Mouse (Mus musculus): ENCODE measurements around the gene Bclaf3. TPM values are rescaled to one million over a fixed set of nuclear protein-coding genes. Genes with fewer than 3 reads are reported as not detected.
"Not testable (repeated sequence)": the region's sequence is repeated elsewhere in the genome, so short reads cannot be mapped to it uniquely, and the experiment has no call there.

The Bclaf3 gene
- total RNA-seq (2014; rRNA removed), result 9.9 and 15.4 TPM in 2 replicates
- polyA plus RNA-seq (2015; fragmentation: Nextera tagmentation; extraction: Ambion mirVana), result 14.4 and 15.7 TPM in 2 replicates

DNA sequence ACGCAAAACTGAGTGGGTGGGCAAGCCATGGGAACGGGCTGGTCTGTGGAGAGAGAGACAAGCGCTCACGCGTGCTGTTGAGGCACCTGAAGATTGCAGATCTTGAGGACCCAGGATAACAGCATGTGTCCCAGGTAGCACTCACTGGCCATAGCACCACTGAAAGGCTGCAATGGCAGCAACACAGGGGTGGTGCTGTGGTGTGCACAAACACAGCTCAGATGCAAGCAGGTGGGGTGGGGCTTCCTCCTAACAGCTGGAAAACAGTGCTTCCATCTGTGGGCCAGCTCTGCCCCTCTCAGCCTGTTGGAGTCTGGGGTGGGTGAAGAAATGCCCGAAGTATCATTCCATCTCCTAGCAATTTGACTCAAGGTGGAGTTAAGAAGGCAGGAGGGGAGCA lies at the start of gene Bclaf3:
TSS of gene Bclaf3 (plus strand) at position 301 of the 400 bp plus-strand sequence.
- H3K27ac ChIP-seq (ENCODE audit: low read depth, low read length), result no peak within 1 kb of the TSS
- H3K4me1 ChIP-seq (ENCODE audit: insufficient read depth, low read length), result no peaks in the 10 kb centered on the region
- 0 out of 2 replicates have a peak, but pooled peaks cover 3% of the 10 kb centered on the region for H3K27me3 ChIP-seq (ENCODE audit: insufficient read depth, low read length)
- H3K36me3 ChIP-seq (ENCODE audit: insufficient read depth, low read length), result no peaks in the 10 kb centered on the region
- H3K4me2 ChIP-seq (ENCODE audit: low read depth, low read length, poor library complexity, severe bottlenecking), result no peak within 1 kb of the TSS
- WGBS, result 85% methylated on average over 6 of the region's 6 CpGs
- no peak for ATAC-seq (ENCODE audit: low FRiP score)
- no peak within 1 kb of the TSS for H3K9ac ChIP-seq (replicated peaks; ENCODE audit: low read length, poor library complexity, severe bottlenecking)
- no peak for DNase-seq (ENCODE audit: low spot score)
- H3K9me3 ChIP-seq (ENCODE audit: low read length), result no peaks in the 10 kb centered on the region
- no peak for TF ChIP-seq CTCF (IDR thresholded peaks at IDR 0.05)
- H3K4me3 ChIP-seq (ENCODE audit: low read depth, low read length), result no peak within 1 kb of the TSS

- H3K4me1 ChIP-seq (ENCODE audit: insufficient read depth, low read length); H3K4me3 ChIP-seq (ENCODE audit: low read depth, low read length); H3K27me3 ChIP-seq (ENCODE audit: insufficient read depth, low read length); H3K9me3 ChIP-seq (ENCODE audit: low read length); H3K27ac ChIP-seq (ENCODE audit: low read depth, low read length); H3K36me3 ChIP-seq (ENCODE audit: insufficient read depth, low read length); H3K4me2 ChIP-seq (ENCODE audit: low read depth, low read length, poor library complexity, severe bottlenecking); H3K9ac ChIP-seq (replicated peaks; ENCODE audit: low read length, poor library complexity, severe bottlenecking); DNase-seq (ENCODE audit: low spot score); ATAC-seq (ENCODE audit: low FRiP score): not testable (repeated sequence)
- 73% methylated on average over 4 of the region's 4 CpGs for WGBS
Observed at GRCm38 (mm10) chrX:159478243-159478940, 48.1 kb upstream of the Bclaf3 start.

DNA sequence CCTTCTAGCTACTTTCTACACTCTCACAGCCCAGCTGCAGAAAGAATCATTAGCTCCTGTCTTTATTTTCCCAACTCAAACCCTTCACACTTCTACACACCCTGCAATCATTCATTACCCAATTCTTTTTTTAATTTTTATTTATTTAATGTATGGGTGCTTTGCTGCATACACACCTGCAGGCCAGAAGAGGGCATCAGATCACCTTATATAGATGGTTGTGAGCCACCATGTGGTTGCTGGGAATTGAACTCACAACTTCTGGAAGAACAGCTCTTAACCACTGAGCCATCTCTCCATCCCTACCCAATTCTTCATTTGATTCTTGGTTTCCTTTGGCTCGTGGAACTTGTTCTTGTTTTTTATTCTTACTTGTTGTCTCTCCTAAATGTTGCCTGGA lies 42.2 kb upstream of the Bclaf3 start:
- 85% methylated on average over 1 of the region's 1 CpGs for WGBS
- ATAC-seq (ENCODE audit: low FRiP score), result no peak
- no peak overlapping the region for H3K9ac ChIP-seq (replicated peaks; ENCODE audit: low read length, poor library complexity, severe bottlenecking)

DNA sequence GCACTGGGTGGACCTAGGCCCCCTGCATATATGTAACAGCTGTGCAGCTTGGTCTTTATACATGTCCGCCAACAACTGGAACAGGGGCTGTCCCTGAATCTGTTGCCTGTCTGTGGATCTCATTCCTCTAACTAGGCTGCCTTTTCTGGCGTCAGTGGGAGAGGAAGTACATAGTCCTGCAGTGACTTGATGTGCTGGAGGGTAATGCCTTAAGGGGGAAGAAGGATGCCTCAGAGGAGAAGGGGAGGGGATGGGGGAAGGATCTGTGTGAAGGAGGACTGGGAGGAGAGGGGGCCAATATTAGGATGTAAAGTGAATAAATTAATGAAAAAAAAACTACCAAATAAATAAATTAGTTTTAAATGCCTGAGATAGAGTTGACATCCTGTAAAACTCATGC lies 23.3 kb upstream of the Bclaf3 start:
- H3K4me1 ChIP-seq (ENCODE audit: insufficient read depth, low read length), result no peaks in the 10 kb centered on the region
- H3K9me3 ChIP-seq (ENCODE audit: low read length), result no peaks in the 10 kb centered on the region
- no peak overlapping the region for H3K4me3 ChIP-seq (ENCODE audit: low read depth, low read length)
- H3K36me3 ChIP-seq (ENCODE audit: insufficient read depth, low read length), result no peaks in the 10 kb centered on the region
- 65% methylated on average over 2 of the region's 2 CpGs for WGBS
- no peak for ATAC-seq (ENCODE audit: low FRiP score)
- H3K27ac ChIP-seq (ENCODE audit: low read depth, low read length), result no peak overlapping the region
- no peak overlapping the region for H3K9ac ChIP-seq (replicated peaks; ENCODE audit: low read length, poor library complexity, severe bottlenecking)
- no peak for DNase-seq (ENCODE audit: low spot score)
- TF ChIP-seq CTCF (IDR thresholded peaks at IDR 0.05), result no peak
- H3K4me2 ChIP-seq (ENCODE audit: low read depth, low read length, poor library complexity, severe bottlenecking), result no peak overlapping the region
- no peaks in the 10 kb centered on the region for H3K27me3 ChIP-seq (ENCODE audit: insufficient read depth, low read length)

More for the DNA sequence above, 42.2 kb upstream of the Bclaf3 start:
- H3K4me1 ChIP-seq (ENCODE audit: insufficient read depth, low read length), result no peaks in the 10 kb centered on the region
- H3K27me3 ChIP-seq (ENCODE audit: insufficient read depth, low read length), result no peaks in the 10 kb centered on the region; the same call in 1 of the 2 replicates
- 0 out of 2 replicates have a peak, but pooled peaks have one; percentile 6 for TF ChIP-seq CTCF (IDR thresholded peaks at IDR 0.05)
- no peak overlapping the region for H3K27ac ChIP-seq (ENCODE audit: low read depth, low read length)
- H3K4me3 ChIP-seq (ENCODE audit: low read depth, low read length), result no peak overlapping the region
- DNase-seq (ENCODE audit: low spot score), result no peak
- H3K36me3 ChIP-seq (ENCODE audit: insufficient read depth, low read length), result no peaks in the 10 kb centered on the region
- H3K4me2 ChIP-seq (ENCODE audit: low read depth, low read length, poor library complexity, severe bottlenecking), result no peak overlapping the region
- no peaks in the 10 kb centered on the region for H3K9me3 ChIP-seq (ENCODE audit: low read length)

DNA sequence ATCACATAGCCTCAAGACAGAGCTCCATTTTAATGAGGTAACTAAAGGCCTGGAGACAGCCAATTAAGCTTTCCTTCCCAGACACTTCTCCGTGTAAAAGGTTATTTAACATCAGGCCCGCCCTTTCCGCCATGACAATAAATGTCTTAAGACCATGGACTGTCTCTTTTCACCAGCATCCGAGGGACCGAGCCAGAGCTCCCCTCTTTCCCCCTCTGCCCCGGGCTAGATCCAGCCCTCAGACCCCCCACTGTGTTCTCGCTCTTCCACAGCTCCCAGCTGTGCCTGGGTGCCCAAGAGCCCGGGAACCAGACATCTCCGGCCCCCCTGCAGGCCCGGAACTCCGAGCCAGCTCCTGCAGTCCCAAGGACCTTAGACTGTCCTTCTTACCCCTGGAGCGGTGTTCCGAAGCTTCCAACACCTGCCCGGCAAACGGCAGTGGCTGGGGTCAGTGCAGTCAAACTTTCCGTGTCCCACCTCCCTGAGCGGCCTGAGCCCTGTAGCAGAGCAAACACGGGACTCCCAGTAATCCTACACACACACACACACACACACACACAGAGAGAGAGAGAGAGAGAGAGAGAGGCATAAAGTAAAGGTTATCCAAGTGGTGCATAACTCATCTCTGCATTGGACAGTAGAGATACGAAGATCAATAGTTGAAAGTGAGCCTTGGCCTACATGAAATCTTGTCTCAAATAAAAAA lies 18.0 kb upstream of the Bclaf3 start:
- ATAC-seq (ENCODE audit: low FRiP score) (no peak), DNase-seq (ENCODE audit: low spot score) (no peak)
- no peak for TF ChIP-seq CTCF (IDR thresholded peaks at IDR 0.05)
- Histone ChIP-seq H3K27me3 (ENCODE audit: insufficient read depth, low read length) (no peaks in the 10 kb centered on the region), H3K4me1 (ENCODE audit: insufficient read depth, low read length) (no peaks in the 10 kb centered on the region), H3K4me2 (ENCODE audit: low read depth, low read length, poor library complexity, severe bottlenecking) (no peak overlapping the region), H3K36me3 (ENCODE audit: insufficient read depth, low read length) (no peaks in the 10 kb centered on the region), H3K9me3 (ENCODE audit: low read length) (no peaks in the 10 kb centered on the region), H3K4me3 (ENCODE audit: low read depth, low read length) (no peak overlapping the region), H3K9ac (replicated peaks; ENCODE audit: low read length, poor library complexity, severe bottlenecking) (no peak overlapping the region), H3K27ac (ENCODE audit: low read depth, low read length) (no peak overlapping the region)
- 67% methylated on average over 19 of the region's 19 CpGs for WGBS

DNA sequence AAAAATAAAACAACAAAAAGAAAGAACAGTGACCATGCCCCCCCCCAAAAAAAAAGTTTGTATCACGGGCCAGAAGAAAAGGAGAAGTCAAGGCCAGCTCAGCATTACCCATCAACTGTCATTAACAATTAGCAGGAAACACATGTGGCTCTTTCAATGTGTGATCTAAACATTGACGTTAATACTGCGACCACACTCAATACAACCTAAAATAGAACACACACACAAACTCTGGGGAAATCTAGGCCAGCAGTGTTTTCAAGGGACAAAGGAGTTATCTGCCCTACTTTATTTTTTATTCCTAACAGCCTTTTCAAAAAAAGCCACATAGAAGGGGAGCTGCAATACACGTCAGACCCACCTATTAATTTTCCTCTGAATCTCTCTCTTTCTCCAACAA lies 17.4 kb upstream of the Bclaf3 start:
- DNase-seq (ENCODE audit: low spot score), result no peak
- H3K9me3 ChIP-seq (ENCODE audit: low read length), result no peaks in the 10 kb centered on the region
- no peak overlapping the region for H3K27ac ChIP-seq (ENCODE audit: low read depth, low read length)
- 69% methylated on average over 4 of the region's 4 CpGs for WGBS
- no peak overlapping the region for H3K9ac ChIP-seq (replicated peaks; ENCODE audit: low read length, poor library complexity, severe bottlenecking)
- H3K4me2 ChIP-seq (ENCODE audit: low read depth, low read length, poor library complexity, severe bottlenecking), result no peak overlapping the region
- no peaks in the 10 kb centered on the region for H3K4me1 ChIP-seq (ENCODE audit: insufficient read depth, low read length)
- H3K4me3 ChIP-seq (ENCODE audit: low read depth, low read length), result no peak overlapping the region
- no peaks in the 10 kb centered on the region for H3K27me3 ChIP-seq (ENCODE audit: insufficient read depth, low read length)
- ATAC-seq (ENCODE audit: low FRiP score), result no peak
- TF ChIP-seq CTCF (IDR thresholded peaks at IDR 0.05), result no peak
- H3K36me3 ChIP-seq (ENCODE audit: insufficient read depth, low read length), result no peaks in the 10 kb centered on the region
